Mouse (Mus musculus): ENCODE data around the gene F2. TPM values are rescaled to one million over a fixed set of nuclear protein-coding genes. Genes with fewer than 3 reads are reported as not detected.
"Not testable (repeated sequence)": the region's sequence is repeated elsewhere in the genome, so short reads cannot be mapped to it uniquely, and the experiment has no call there.

Gene F2
- polyA plus RNA-seq, 1 experiment = 0.14 TPM

- Histone ChIP-seq H3K4me3 (ENCODE audit: control insufficient read depth, low read depth, low read length) (peak overlapping the region; percentile 40), H3K4me1 (ENCODE audit: control insufficient read depth, insufficient read depth, low read length) (peaks cover 7% of the 10 kb centered on the region; the same call in 1 of the 2 replicates), H3K27me3 (ENCODE audit: control insufficient read depth, insufficient read depth, low read length) (no peaks in the 10 kb centered on the region), H3K27ac (ENCODE audit: control insufficient read depth, insufficient read depth, low read depth, low read length) (no peak overlapping the region), H3K36me3 (ENCODE audit: control insufficient read depth, insufficient read depth, low read length) (no peaks in the 10 kb centered on the region)
- TF ChIP-seq CTCF (IDR thresholded peaks at IDR 0.05; ENCODE audit: control insufficient read depth, insufficient read depth, insufficient replicate concordance, low read depth, low read length) (no peak), POLR2A (IDR thresholded peaks at IDR 0.05; ENCODE audit: control insufficient read depth, low read depth, low read length) (no peak)
These were observed 6.5 kb downstream of the F2 start for GRCm38 (mm10) chr2:91629682-91630081.

- Histone ChIP-seq H3K4me1 (ENCODE audit: control insufficient read depth, insufficient read depth, low read length) (peaks cover 7% of the 10 kb centered on the region; the same call in 1 of the 2 replicates), H3K4me3 (ENCODE audit: control insufficient read depth, low read depth, low read length) (no peak overlapping the region), H3K36me3 (ENCODE audit: control insufficient read depth, insufficient read depth, low read length) (no peaks in the 10 kb centered on the region), H3K27ac (ENCODE audit: control insufficient read depth, insufficient read depth, low read depth, low read length) (no peak overlapping the region), H3K27me3 (ENCODE audit: control insufficient read depth, insufficient read depth, low read length) (no peaks in the 10 kb centered on the region)
- TF ChIP-seq CTCF (IDR thresholded peaks at IDR 0.05; ENCODE audit: control insufficient read depth, insufficient read depth, insufficient replicate concordance, low read depth, low read length) (no peak), POLR2A (IDR thresholded peaks at IDR 0.05; ENCODE audit: control insufficient read depth, low read depth, low read length) (no peak)
These were observed 8.0 kb downstream of the F2 start for GRCm38 (mm10) chr2:91628171-91628570.

GRCm38 (mm10) chr2:91627486-91627885, 8.7 kb downstream of the F2 start:
- H3K4me3 ChIP-seq (ENCODE audit: control insufficient read depth, low read depth, low read length) = no peak overlapping the region
- no peak for TF ChIP-seq CTCF (IDR thresholded peaks at IDR 0.05; ENCODE audit: control insufficient read depth, insufficient read depth, insufficient replicate concordance, low read depth, low read length)
- no peak for TF ChIP-seq POLR2A (IDR thresholded peaks at IDR 0.05; ENCODE audit: control insufficient read depth, low read depth, low read length)
- H3K4me1 ChIP-seq (ENCODE audit: control insufficient read depth, insufficient read depth, low read length) = peaks cover 7% of the 10 kb centered on the region; the same call in 1 of the 2 replicates
- H3K27ac ChIP-seq (ENCODE audit: control insufficient read depth, insufficient read depth, low read depth, low read length) = no peak overlapping the region
- no peaks in the 10 kb centered on the region for H3K36me3 ChIP-seq (ENCODE audit: control insufficient read depth, insufficient read depth, low read length)
- no peaks in the 10 kb centered on the region for H3K27me3 ChIP-seq (ENCODE audit: control insufficient read depth, insufficient read depth, low read length)

GRCm38 (mm10) chr2:91623366-91623765, 12.8 kb downstream of the F2 start:
- not testable (repeated sequence) for H3K36me3 ChIP-seq (ENCODE audit: control insufficient read depth, insufficient read depth, low read length); H3K27me3 ChIP-seq (ENCODE audit: control insufficient read depth, insufficient read depth, low read length); H3K27ac ChIP-seq (ENCODE audit: control insufficient read depth, insufficient read depth, low read depth, low read length); H3K4me3 ChIP-seq (ENCODE audit: control insufficient read depth, low read depth, low read length); H3K4me1 ChIP-seq (ENCODE audit: control insufficient read depth, insufficient read depth, low read length)

- H3K27ac ChIP-seq (ENCODE audit: control insufficient read depth, insufficient read depth, low read depth, low read length) = no peak overlapping the region
- no peaks in the 10 kb centered on the region for H3K27me3 ChIP-seq (ENCODE audit: control insufficient read depth, insufficient read depth, low read length)
- H3K4me3 ChIP-seq (ENCODE audit: control insufficient read depth, low read depth, low read length) = no peak overlapping the region
- peaks cover 2% of the 10 kb centered on the region; the same call in 1 of the 2 replicates for H3K36me3 ChIP-seq (ENCODE audit: control insufficient read depth, insufficient read depth, low read length)
- H3K4me1 ChIP-seq (ENCODE audit: control insufficient read depth, insufficient read depth, low read length) = no peaks in the 10 kb centered on the region
- TF ChIP-seq CTCF (IDR thresholded peaks at IDR 0.05; ENCODE audit: control insufficient read depth, insufficient read depth, insufficient replicate concordance, low read depth, low read length) (no peak), POLR2A (IDR thresholded peaks at IDR 0.05; ENCODE audit: control insufficient read depth, low read depth, low read length) (no peak)
These were observed 13.9 kb downstream of the F2 start for GRCm38 (mm10) chr2:91622356-91622755.

- H3K4me1 ChIP-seq (ENCODE audit: control insufficient read depth, insufficient read depth, low read length); H3K4me3 ChIP-seq (ENCODE audit: control insufficient read depth, low read depth, low read length); H3K36me3 ChIP-seq (ENCODE audit: control insufficient read depth, insufficient read depth, low read length); H3K27me3 ChIP-seq (ENCODE audit: control insufficient read depth, insufficient read depth, low read length); H3K27ac ChIP-seq (ENCODE audit: control insufficient read depth, insufficient read depth, low read depth, low read length): not testable (repeated sequence)
These were observed 26.8 kb downstream of the F2 start for GRCm38 (mm10) chr2:91609370-91609769.

- TF ChIP-seq POLR2A (IDR thresholded peaks at IDR 0.05; ENCODE audit: control insufficient read depth, low read depth, low read length) (no peak), CTCF (IDR thresholded peaks at IDR 0.05; ENCODE audit: control insufficient read depth, insufficient read depth, insufficient replicate concordance, low read depth, low read length) (no peak)
- Histone ChIP-seq H3K36me3 (ENCODE audit: control insufficient read depth, insufficient read depth, low read length) (no peaks in the 10 kb centered on the region; the same call in 1 of the 2 replicates), H3K4me3 (ENCODE audit: control insufficient read depth, low read depth, low read length) (no peak overlapping the region)
These were observed 33.8 kb downstream of the F2 start for GRCm38 (mm10) chr2:91602389-91602788.

GRCm38 (mm10) chr2:91600475-91600874, 35.7 kb downstream of the F2 start:
- Histone ChIP-seq H3K36me3 (ENCODE audit: control insufficient read depth, insufficient read depth, low read length) (peaks cover 1% of the 10 kb centered on the region), H3K4me3 (ENCODE audit: control insufficient read depth, low read depth, low read length) (no peak overlapping the region), H3K4me1 (ENCODE audit: control insufficient read depth, insufficient read depth, low read length) (no peaks in the 10 kb centered on the region), H3K27ac (ENCODE audit: control insufficient read depth, insufficient read depth, low read depth, low read length) (no peak overlapping the region), H3K27me3 (ENCODE audit: control insufficient read depth, insufficient read depth, low read length) (no peaks in the 10 kb centered on the region)
- no peak for TF ChIP-seq POLR2A (IDR thresholded peaks at IDR 0.05; ENCODE audit: control insufficient read depth, low read depth, low read length)
- no peak for TF ChIP-seq CTCF (IDR thresholded peaks at IDR 0.05; ENCODE audit: control insufficient read depth, insufficient read depth, insufficient replicate concordance, low read depth, low read length)

More at GRCm38 (mm10) chr2:91602389-91602788, 33.8 kb downstream of the F2 start:
- Histone ChIP-seq H3K27me3 (ENCODE audit: control insufficient read depth, insufficient read depth, low read length) (no peaks in the 10 kb centered on the region), H3K27ac (ENCODE audit: control insufficient read depth, insufficient read depth, low read depth, low read length) (no peak overlapping the region), H3K4me1 (ENCODE audit: control insufficient read depth, insufficient read depth, low read length) (no peaks in the 10 kb centered on the region)
